Mouse (Mus musculus) G1E (cell line): ENCODE data around the gene Ppp2r3d. TPM values are rescaled to one million over a fixed set of nuclear protein-coding genes. Genes with fewer than 3 reads are reported as not detected.

Source experiments
- ATAC-seq: 2 replicates; pipeline ENCODE4 v1.8.0; 2016; ENCODE audit warnings: mild to moderate bottlenecking; ENCODE audit not compliant: insufficient number of reproducible peaks, poor library complexity, low FRiP score, severe bottlenecking; ENCODE audit errors: extremely low read depth
- DNase-seq: peaks from one replicate; pipeline ENCODE4 v3.0.0; 2012; ENCODE audit warnings: low spot score
- H3K27me3 ChIP-seq: 2 replicates; pipeline ENCODE4 v1.6.1; 2012; ENCODE audit warnings: mild to moderate bottlenecking, low read length, inconsistent platforms; ENCODE audit not compliant: insufficient read depth
- H3K36me3 ChIP-seq: replicated peaks from 2 replicates; pipeline ENCODE3; 2012; ENCODE audit warnings: mild to moderate bottlenecking, inconsistent platforms
- H3K4me1 ChIP-seq: 2 replicates; pipeline ENCODE4 v1.6.1; 2012; ENCODE audit warnings: low read depth, low read length, inconsistent platforms, mixed read lengths; ENCODE audit not compliant: insufficient read depth
- H3K4me3 ChIP-seq: 2 replicates; pipeline ENCODE4 v1.5.1; 2012; ENCODE audit warnings: low read depth, mild to moderate bottlenecking, inconsistent platforms, low read length, moderate library complexity, mixed read lengths
- H3K9me3 ChIP-seq: replicated peaks from 2 replicates; pipeline ENCODE4 v1.6.1; 2012; ENCODE audit warnings: inconsistent platforms
- CTCF ChIP-seq: IDR thresholded peaks from 2 replicates; pipeline ENCODE4 v1.5.1; 2012; ENCODE audit warnings: low read depth, low read length, inconsistent platforms, mixed read lengths
- GATA1 ChIP-seq: IDR thresholded peaks from 2 replicates; pipeline ENCODE4 v1.6.1; 2012; ENCODE audit warnings: borderline replicate concordance, low read length, inconsistent platforms, mixed read lengths
- GATA2 ChIP-seq: IDR thresholded peaks from 2 replicates; pipeline ENCODE4 v1.6.1; 2012; ENCODE audit warnings: low read depth, low read length, inconsistent platforms, borderline replicate concordance
- POLR2AphosphoS5 ChIP-seq: IDR thresholded peaks from 2 replicates; pipeline ENCODE4 v1.6.1; 2012; ENCODE audit warnings: low read depth, low read length, inconsistent platforms; ENCODE audit not compliant: insufficient replicate concordance
- TAL1 ChIP-seq: conservative IDR thresholded peaks from 2 replicates; pipeline ENCODE4 v1.6.1; 2012; ENCODE audit warnings: low read depth, low read length, inconsistent platforms, mixed read lengths
- polyA plus RNA-seq: library from polyadenylated mRNA; stranded (reverse); fragments of >175 nt; gene quantifications from 2 replicates; pipeline ENCODE4 v1.2.3, GENCODE M21; 2012
- total RNA-seq, 2 experiments: library from RNA; stranded (forward) in 1 of 2; stranded (reverse) in 1 of 2; fragments of 200-1000 nt in 1 of 2; fragments of >200 nt in 1 of 2; fragmentation: Nextera tagmentation in 1 of 2; gene quantifications; 2 replicates each; pipeline ENCODE4 v1.2.3; 2014 to 2017

Ppp2r3d gene
- total and polyA plus RNA-seq, 3 experiments = 17.5 to 137 (median 32.4) TPM

DNA sequence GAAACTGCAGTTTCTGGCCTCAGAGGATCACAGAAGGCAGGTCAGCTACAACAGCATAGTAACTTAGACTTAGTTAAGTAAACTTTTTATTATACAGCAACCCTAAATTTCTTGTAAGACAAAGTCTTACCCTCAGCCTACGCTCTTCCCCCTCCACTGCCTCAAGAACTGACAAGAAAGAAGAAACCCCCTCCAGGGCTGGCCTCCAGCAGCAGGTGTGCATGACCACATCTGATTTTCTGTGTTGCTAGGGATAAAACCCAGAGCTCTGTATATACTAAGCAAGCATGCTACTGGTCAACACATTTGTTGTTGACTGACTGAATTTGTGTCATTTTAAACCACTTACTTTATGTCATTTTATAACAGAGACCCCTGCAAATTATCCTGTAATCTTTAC is 65.1 kb downstream of the Ppp2r3d start:
- H3K4me1 ChIP-seq = no peaks in the 10 kb centered on the region
- ATAC-seq = no peak

DNA sequence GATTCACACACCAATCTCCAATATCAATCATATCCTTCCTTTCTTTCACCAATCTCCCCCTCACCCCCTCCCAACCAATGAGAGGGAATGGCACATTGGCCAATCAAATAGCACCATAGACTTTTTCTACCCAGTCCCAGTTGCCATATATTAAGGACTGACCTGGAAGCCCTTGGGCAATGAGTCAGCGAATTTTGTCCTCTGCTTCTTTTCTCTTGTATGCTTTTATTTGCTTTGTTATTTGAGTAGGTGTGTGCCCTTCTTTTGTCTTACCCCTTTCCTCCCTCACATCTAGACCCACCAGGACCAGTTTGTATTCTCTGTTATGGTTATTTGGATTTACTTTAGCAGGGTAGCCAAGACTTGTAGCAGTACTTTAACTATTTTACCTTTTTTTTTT is 68.1 kb downstream of the Ppp2r3d start:
- Histone ChIP-seq H3K27me3 (no peaks in the 10 kb centered on the region), H3K4me3 (no peak overlapping the region), H3K9me3 (no peaks in the 10 kb centered on the region), H3K36me3 (no peaks in the 10 kb centered on the region), H3K4me1 (no peaks in the 10 kb centered on the region)
- ATAC-seq (no peak), DNase-seq (no peak)
- TF ChIP-seq GATA2 = no peak

More for the DNA sequence above, 65.1 kb downstream of the Ppp2r3d start:
- no peak for DNase-seq
- Histone ChIP-seq H3K36me3 (no peaks in the 10 kb centered on the region), H3K9me3 (no peaks in the 10 kb centered on the region), H3K4me3 (no peak overlapping the region), H3K27me3 (no peaks in the 10 kb centered on the region)
- no peak for TF ChIP-seq GATA2
- no peak for TF ChIP-seq CTCF
- no peak for TF ChIP-seq POLR2AphosphoS5
- TF ChIP-seq TAL1 = no peak
- TF ChIP-seq GATA1 = no peak

Other genes with a start within 250 kb of the Ppp2r3d start
- 17.5 and 19.3 TPM in 2 replicates for gene 2010315B03Rik, start 164.2 kb downstream of the Ppp2r3d start, total RNA-seq (2014; fragmentation: Nextera tagmentation)
- gene 2010315B03Rik, start 164.2 kb downstream of the Ppp2r3d start, total RNA-seq (2017) = 25.6 and 30.5 TPM in 2 replicates
- 0.31 and 0.50 TPM in 2 replicates for gene 2010315B03Rik, start 164.2 kb downstream of the Ppp2r3d start, polyA plus RNA-seq
- gene Gm21836, start 16.9 kb upstream of the Ppp2r3d start, total RNA-seq (2014; fragmentation: Nextera tagmentation) = not detected in 2 replicates
- not detected in 2 replicates for gene Gm21836, start 16.9 kb upstream of the Ppp2r3d start, total RNA-seq (2017)
- not detected in 2 replicates for gene Gm21836, start 16.9 kb upstream of the Ppp2r3d start, polyA plus RNA-seq